Mouse (Mus musculus): ENCODE measurements around the gene Foxj3. TPM values are rescaled to one million over a fixed set of nuclear protein-coding genes. Genes with fewer than 3 reads are reported as not detected.

The Foxj3 gene
- total and polyA plus RNA-seq, 3 experiments: 13.4 to 33.9 (median 15.3) TPM

DNA sequence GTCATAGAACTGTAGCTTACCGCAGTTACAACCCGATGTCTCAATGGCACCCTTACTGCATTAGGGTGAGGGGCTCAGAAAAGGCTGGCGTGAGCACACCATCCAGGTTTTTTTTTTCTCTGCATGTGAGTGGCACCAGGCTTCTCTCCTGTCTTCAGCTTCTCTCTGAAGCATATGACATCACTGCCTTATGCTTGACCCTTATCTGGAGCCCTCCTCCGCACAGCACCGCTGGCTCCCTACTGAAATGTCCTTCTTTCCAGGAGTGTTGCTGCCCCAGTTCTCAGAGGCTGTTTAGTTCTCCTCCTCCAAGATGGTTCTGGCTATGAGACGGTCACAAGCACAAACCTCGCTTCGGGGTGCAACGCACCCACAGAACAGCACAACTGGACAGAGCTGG, 134.4 kb downstream of the Foxj3 start:
- Histone ChIP-seq H3K27me3 (replicated peaks) (no peaks in the 10 kb centered on the region), H3K4me3 (replicated peaks in 1 of 3; ENCODE audit: low read depth in 2 of 3, low read length in 2 of 3, poor library complexity in 1 of 3) (no peak overlapping the region), H3K36me3 (replicated peaks in 1 of 2; ENCODE audit: control insufficient read depth in 1 of 2, insufficient read depth in 1 of 2, low read length in 1 of 2) (no peaks in the 10 kb centered on the region), H3K9ac (ENCODE audit: insufficient read depth, low read depth) (no peak overlapping the region), H3K4me2 (ENCODE audit: insufficient read depth, low read depth, poor library complexity, severe bottlenecking) (no peak overlapping the region), H3K79me2 (replicated peaks; ENCODE audit: control insufficient read depth, extremely low read depth, insufficient read depth, poor library complexity, severe bottlenecking) (no peaks in the 10 kb centered on the region), H3K9me3 (replicated peaks; ENCODE audit: low read length) (no peaks in the 10 kb centered on the region), H3K4me1 (ENCODE audit: control insufficient read depth in 1 of 2, insufficient read depth in 2 of 2) (peaks cover 31 to 72% of the 10 kb centered on the region in 2 experiments), H3K27ac (ENCODE audit: insufficient read depth, low read depth) (no peak overlapping the region)
- dilution Hi-C loops (cut with MboI; ENCODE audit: extremely low pct_ligation_motif_present, extremely low pct_unique_long_range_greater_than_20kb, low sequenced_read_pairs) (no loop called here), in situ Hi-C loops (cut with MboI; ENCODE audit: low pct_ligation_motif_present, low pct_unique_long_range_greater_than_20kb, low sequenced_read_pairs) (loop anchor here (25.0 kb wide), 1 partner anchor 409 kb away; the partner anchor contains the start of gene Cldn19)
- TF ChIP-seq MYC (IDR thresholded peaks at IDR 0.05; ENCODE audit: low read depth, low read length) (no peak), ZNF384 (IDR thresholded peaks at IDR 0.05; ENCODE audit: low read depth, low read length) (no peak), TCF12 (IDR thresholded peaks at IDR 0.05; ENCODE audit: low read depth, low read length) (no peak), BHLHE40 (IDR thresholded peaks at IDR 0.05; ENCODE audit: low read depth, low read length) (no peak), RCOR1 (conservative IDR thresholded peaks at IDR 0.05; ENCODE audit: low read depth, low read length) (no peak), MAZ (IDR thresholded peaks at IDR 0.05; ENCODE audit: low read depth, low read length) (no peak), TBP (conservative IDR thresholded peaks at IDR 0.05; ENCODE audit: low read depth, low read length) (no peak), IRF4 (IDR thresholded peaks at IDR 0.05; ENCODE audit: low read depth, low read length) (no peak), UBTF (IDR thresholded peaks at IDR 0.05; ENCODE audit: low read depth, low read length) (no peak), RAD21 (IDR thresholded peaks at IDR 0.05; ENCODE audit: low read depth, low read length) (no peak), MAFK (IDR thresholded peaks at IDR 0.05; ENCODE audit: insufficient replicate concordance, low read length) (no peak), ZMIZ1 (IDR thresholded peaks at IDR 0.05; ENCODE audit: low read depth, low read length) (no peak), SMC3 (IDR thresholded peaks at IDR 0.05; ENCODE audit: low read depth, low read length) (no peak), POLR2A (IDR thresholded peaks at IDR 0.05; ENCODE audit: low read depth, low read length) (no peak), NRF1 (IDR thresholded peaks at IDR 0.05; ENCODE audit: low read depth, low read length) (no peak), ZC3H11A (IDR thresholded peaks at IDR 0.05; ENCODE audit: low read depth, low read length) (no peak), PAX5 (IDR thresholded peaks at IDR 0.05; ENCODE audit: low read length) (no peak), ZKSCAN1 (IDR thresholded peaks at IDR 0.05; ENCODE audit: borderline replicate concordance, low read depth, low read length) (no peak)
- DNase-seq (ENCODE audit: extremely low read depth): no peak

DNA sequence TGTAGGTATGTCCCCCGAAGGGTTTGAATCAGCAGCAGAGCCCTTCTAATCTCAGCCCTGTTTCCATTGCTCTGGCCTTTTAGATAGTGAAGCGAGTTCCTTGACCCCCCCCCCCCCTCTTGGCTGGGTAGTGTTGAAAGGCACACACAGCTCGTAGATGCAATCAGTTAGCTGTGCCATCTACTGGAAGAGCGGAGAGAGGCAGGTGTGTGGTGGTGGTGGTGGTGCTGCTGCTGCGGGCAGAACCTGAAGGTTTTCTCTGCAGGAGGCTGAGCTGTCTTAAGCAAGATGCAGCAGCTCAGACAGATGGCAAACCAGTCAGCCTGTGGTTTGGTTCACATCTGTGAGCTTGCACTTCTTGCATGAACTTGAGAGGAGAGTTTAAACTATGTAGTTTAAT, 135.9 kb downstream of the Foxj3 start:
- H3K9me3 ChIP-seq (replicated peaks; ENCODE audit: low read length): no peaks in the 10 kb centered on the region
- TF ChIP-seq TBP (conservative IDR thresholded peaks at IDR 0.05; ENCODE audit: low read depth, low read length) (no peak), MYC (IDR thresholded peaks at IDR 0.05; ENCODE audit: low read depth, low read length) (no peak), SIN3A (IDR thresholded peaks at IDR 0.05; ENCODE audit: low read length) (no peak), JUND (conservative IDR thresholded peaks at IDR 0.05; ENCODE audit: low read depth, low read length) (no peak), ETS1 (conservative IDR thresholded peaks at IDR 0.05; ENCODE audit: low read depth, low read length) (no peak), PAX5 (IDR thresholded peaks at IDR 0.05; ENCODE audit: low read length) (no peak), UBTF (IDR thresholded peaks at IDR 0.05; ENCODE audit: low read depth, low read length) (no peak), ELF1 (IDR thresholded peaks at IDR 0.05; ENCODE audit: low read depth, low read length) (no peak), CTCF (conservative IDR thresholded peaks at IDR 0.05 in 1 of 2, IDR thresholded peaks at IDR 0.05 in 1 of 2; ENCODE audit: low read depth in 2 of 2, low read length in 2 of 2) (peak in 1 of 2 experiments; percentile 67; a peak in 2 of 4 replicates), SMC3 (IDR thresholded peaks at IDR 0.05; ENCODE audit: low read depth, low read length) (peak; percentile 62), JUN (IDR thresholded peaks at IDR 0.05; ENCODE audit: insufficient read depth, low read depth, low read length) (no peak), MAZ (IDR thresholded peaks at IDR 0.05; ENCODE audit: low read depth, low read length) (no peak), ZMIZ1 (IDR thresholded peaks at IDR 0.05; ENCODE audit: low read depth, low read length) (no peak), USF1 (IDR thresholded peaks at IDR 0.05; ENCODE audit: low read depth, low read length) (no peak), BHLHE40 (IDR thresholded peaks at IDR 0.05; ENCODE audit: low read depth, low read length) (no peak), EP300 (IDR thresholded peaks at IDR 0.05; ENCODE audit: low read length) (no peak), RAD21 (IDR thresholded peaks at IDR 0.05; ENCODE audit: low read depth, low read length) (peak; percentile 48), MEF2A (IDR thresholded peaks at IDR 0.05; ENCODE audit: borderline replicate concordance, low read depth, low read length) (0 out of 2 replicates have a peak, but pooled peaks have one; percentile 26), KAT2A (IDR thresholded peaks at IDR 0.05; ENCODE audit: insufficient replicate concordance, low read length) (no peak), GABPA (IDR thresholded peaks at IDR 0.05; ENCODE audit: insufficient replicate concordance, low read depth, low read length) (no peak), MXI1 (IDR thresholded peaks at IDR 0.05; ENCODE audit: low read depth, low read length) (no peak), MAX (IDR thresholded peaks at IDR 0.05; ENCODE audit: low read length) (no peak), ZNF384 (IDR thresholded peaks at IDR 0.05; ENCODE audit: low read depth, low read length) (no peak), IRF4 (IDR thresholded peaks at IDR 0.05; ENCODE audit: low read depth, low read length) (0 out of 2 replicates have a peak, but pooled peaks have one; percentile 24)
- dilution Hi-C loops (cut with MboI; ENCODE audit: extremely low pct_ligation_motif_present, extremely low pct_unique_long_range_greater_than_20kb, low sequenced_read_pairs): no loop called here
- no peaks in the 10 kb centered on the region for H3K27me3 ChIP-seq (replicated peaks)
- in situ Hi-C loops (cut with MboI; ENCODE audit: low pct_ligation_motif_present, low pct_unique_long_range_greater_than_20kb, low sequenced_read_pairs): loop anchor here (25.0 kb wide), 1 partner anchor 410 kb away; the partner anchor contains the start of gene Cldn19
- no peaks in the 10 kb centered on the region for H3K79me2 ChIP-seq (replicated peaks; ENCODE audit: control insufficient read depth, extremely low read depth, insufficient read depth, poor library complexity, severe bottlenecking)
- H3K9ac ChIP-seq (ENCODE audit: insufficient read depth, low read depth): no peak overlapping the region
- H3K36me3 ChIP-seq (replicated peaks in 1 of 2; ENCODE audit: control insufficient read depth in 1 of 2, insufficient read depth in 1 of 2, low read length in 1 of 2): no peaks in the 10 kb centered on the region
- H3K4me1 ChIP-seq (ENCODE audit: control insufficient read depth in 1 of 2, insufficient read depth in 2 of 2): peaks cover 24 to 68% of the 10 kb centered on the region in 2 experiments
- H3K4me3 ChIP-seq (replicated peaks in 1 of 3; ENCODE audit: low read depth in 2 of 3, low read length in 2 of 3, poor library complexity in 1 of 3): no peak overlapping the region
- no peak overlapping the region for H3K27ac ChIP-seq (ENCODE audit: insufficient read depth, low read depth)
- H3K4me2 ChIP-seq (ENCODE audit: insufficient read depth, low read depth, poor library complexity, severe bottlenecking): no peak overlapping the region
- peak; percentile 57 for DNase-seq (ENCODE audit: extremely low read depth)

Measured in CH12.LX (cell line).